Mouse (Mus musculus): Measurements from ENCODE around the gene Tom1l2. TPM values are rescaled to one million over a fixed set of nuclear protein-coding genes. Genes with fewer than 3 reads are reported as not detected.

Tom1l2 gene
- polyA plus RNA-seq, 1 experiment from 2014 or later, result 28.7 TPM

DNA sequence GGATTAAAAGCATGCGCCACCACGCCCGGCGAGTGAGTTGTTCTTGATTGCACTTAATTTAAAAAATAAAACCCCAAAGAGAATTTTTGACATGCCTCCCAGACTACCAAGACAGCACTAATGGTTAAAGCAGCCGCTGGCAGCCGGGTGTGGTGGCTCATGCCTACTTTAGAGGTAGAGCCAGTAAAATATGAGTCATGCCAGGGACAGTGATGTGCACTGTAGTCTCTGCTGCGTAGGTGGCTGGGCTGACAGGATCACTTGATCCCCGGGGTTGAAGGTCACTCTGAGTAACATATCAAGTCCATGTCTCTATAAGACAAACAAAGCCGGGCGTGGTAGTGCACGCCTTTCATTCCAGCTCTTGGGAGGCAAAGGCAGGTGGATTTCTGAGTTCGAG is 13.3 kb downstream of the Tom1l2 start:
- no peak overlapping the region for H3K4me2 ChIP-seq (replicated peaks)
- no peak for ATAC-seq (ENCODE audit: insufficient number of reproducible peaks, insufficient read depth, low FRiP score, low TSS enrichment)
- no peaks in the 10 kb centered on the region for H3K27me3 ChIP-seq
- no peak overlapping the region for H3K4me3 ChIP-seq
- H3K4me1 ChIP-seq, result no peaks in the 10 kb centered on the region
- H3K9me3 ChIP-seq, result no peaks in the 10 kb centered on the region
- 92% methylated on average over 12 of the region's 12 CpGs for WGBS
- H3K9ac ChIP-seq, result no peak overlapping the region
- H3K27ac ChIP-seq, result no peak overlapping the region
- H3K36me3 ChIP-seq, result no peaks in the 10 kb centered on the region

DNA sequence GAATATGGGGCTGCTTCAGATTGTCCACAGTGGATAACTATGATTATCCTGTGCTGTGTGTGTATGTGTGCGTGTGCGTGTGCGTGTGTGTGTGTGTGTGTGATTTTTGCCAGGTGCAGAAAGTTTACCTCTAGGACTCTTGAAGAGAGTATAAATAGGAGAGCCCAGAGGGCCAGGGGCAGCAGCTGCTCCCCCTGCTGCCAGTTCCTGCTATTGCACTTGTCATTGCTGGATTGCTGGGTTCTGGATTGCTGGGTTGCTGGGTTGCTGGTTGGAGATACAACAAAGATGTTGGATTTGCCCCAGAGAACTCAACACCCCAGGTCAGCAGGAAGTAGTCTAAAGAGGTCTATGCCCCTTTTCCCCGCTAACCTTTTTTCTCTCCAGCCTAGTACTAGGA is 14.4 kb downstream of the Tom1l2 start:
- H3K4me1 ChIP-seq, result peaks cover 6% of the 10 kb centered on the region; the same call in 1 of the 2 replicates
- H3K27me3 ChIP-seq, result no peaks in the 10 kb centered on the region
- H3K9ac ChIP-seq, result no peak overlapping the region
- no peak overlapping the region for H3K4me2 ChIP-seq (replicated peaks)
- H3K9me3 ChIP-seq, result no peaks in the 10 kb centered on the region
- ATAC-seq (ENCODE audit: insufficient number of reproducible peaks, insufficient read depth, low FRiP score, low TSS enrichment), result no peak
- no peaks in the 10 kb centered on the region for H3K36me3 ChIP-seq
- H3K4me3 ChIP-seq, result no peak overlapping the region
- H3K27ac ChIP-seq, result no peak overlapping the region
- WGBS, result 61% methylated on average over 4 of the region's 4 CpGs

DNA sequence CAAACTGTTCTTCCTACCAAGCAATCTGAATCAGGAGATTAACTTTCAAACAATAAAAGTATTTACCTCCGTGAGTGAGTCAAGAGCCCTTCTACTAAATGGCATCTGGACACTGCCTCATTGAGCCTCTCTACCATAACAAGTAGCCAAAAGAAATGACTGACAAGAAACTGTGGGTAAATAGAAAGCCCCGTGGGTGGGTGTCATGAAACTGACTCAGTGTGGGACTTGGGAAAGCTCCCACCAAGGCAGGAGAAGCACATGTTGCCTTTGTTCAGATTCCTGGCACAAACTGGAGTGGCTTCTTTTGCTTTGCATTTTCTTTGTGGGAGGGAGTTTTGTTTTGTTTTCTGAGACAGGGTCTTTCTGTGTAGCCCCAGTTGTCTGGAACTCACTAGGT is 16.9 kb downstream of the Tom1l2 start:
- Histone ChIP-seq H3K9me3 (no peaks in the 10 kb centered on the region), H3K27me3 (no peaks in the 10 kb centered on the region), H3K4me2 (replicated peaks) (no peak overlapping the region), H3K9ac (no peak overlapping the region), H3K27ac (no peak overlapping the region), H3K4me3 (no peak overlapping the region), H3K4me1 (peaks cover 6% of the 10 kb centered on the region; the same call in 1 of the 2 replicates), H3K36me3 (no peaks in the 10 kb centered on the region)
- 81% methylated on average over 2 of the region's 2 CpGs for WGBS
- ATAC-seq (ENCODE audit: insufficient number of reproducible peaks, insufficient read depth, low FRiP score, low TSS enrichment), result no peak

DNA sequence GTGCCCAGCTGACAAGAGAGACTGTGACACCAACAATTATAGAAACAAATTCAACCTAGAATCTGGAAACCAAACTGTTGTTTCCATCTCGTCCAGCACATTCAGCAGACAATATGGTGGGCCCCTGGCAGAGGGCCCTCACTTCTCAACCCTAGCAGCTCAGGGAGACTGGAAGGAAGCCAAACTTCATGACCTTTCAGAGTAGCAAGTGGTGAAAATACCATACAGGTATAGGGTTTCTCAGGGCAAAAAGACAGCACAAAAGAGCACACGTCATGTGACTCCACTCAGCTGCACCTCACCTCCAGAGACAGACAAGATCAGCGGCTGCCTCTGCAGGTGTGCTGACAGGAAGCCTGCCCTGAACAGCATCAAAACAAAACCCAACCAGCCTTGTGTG is 18.6 kb downstream of the Tom1l2 start:
- Histone ChIP-seq H3K4me2 (replicated peaks) (no peak overlapping the region), H3K9me3 (no peaks in the 10 kb centered on the region), H3K27ac (no peak overlapping the region; the same call in 1 of the 2 replicates), H3K4me3 (no peak overlapping the region), H3K4me1 (peaks cover 6% of the 10 kb centered on the region; the same call in 1 of the 2 replicates), H3K27me3 (no peaks in the 10 kb centered on the region), H3K36me3 (no peaks in the 10 kb centered on the region), H3K9ac (no peak overlapping the region)
- no peak for ATAC-seq (ENCODE audit: insufficient number of reproducible peaks, insufficient read depth, low FRiP score, low TSS enrichment)
- WGBS, result 55% methylated on average over 3 of the region's 3 CpGs

DNA sequence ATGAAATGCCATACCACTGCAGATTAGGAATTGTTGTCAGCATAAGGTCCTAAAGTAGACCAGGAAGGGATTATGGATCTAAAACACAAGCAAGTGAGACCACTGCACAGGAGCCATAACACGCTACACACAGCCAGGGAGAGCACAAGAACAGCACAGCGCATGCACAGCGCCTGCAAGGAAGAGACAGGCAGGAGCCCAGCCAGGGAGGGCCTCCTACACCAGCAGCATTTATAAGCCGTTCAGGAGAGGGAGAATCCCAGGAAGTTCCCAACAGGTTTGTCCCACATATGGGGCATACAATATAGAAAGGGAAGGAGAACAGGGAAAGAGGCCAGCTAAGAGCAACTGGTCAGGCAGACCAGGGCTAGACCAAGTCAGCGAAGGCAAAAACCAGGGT is 19.2 kb downstream of the Tom1l2 start:
- no peak overlapping the region for H3K4me3 ChIP-seq
- no peak overlapping the region for H3K4me2 ChIP-seq (replicated peaks)
- no peaks in the 10 kb centered on the region for H3K9me3 ChIP-seq
- H3K9ac ChIP-seq, result no peak overlapping the region
- H3K36me3 ChIP-seq, result no peaks in the 10 kb centered on the region
- H3K4me1 ChIP-seq, result peaks cover 6% of the 10 kb centered on the region; the same call in 1 of the 2 replicates
- ATAC-seq (ENCODE audit: insufficient number of reproducible peaks, insufficient read depth, low FRiP score, low TSS enrichment), result no peak
- H3K27me3 ChIP-seq, result no peaks in the 10 kb centered on the region
- no peak overlapping the region; the same call in 1 of the 2 replicates for H3K27ac ChIP-seq
- WGBS, result 84% methylated on average over 5 of the region's 5 CpGs

DNA sequence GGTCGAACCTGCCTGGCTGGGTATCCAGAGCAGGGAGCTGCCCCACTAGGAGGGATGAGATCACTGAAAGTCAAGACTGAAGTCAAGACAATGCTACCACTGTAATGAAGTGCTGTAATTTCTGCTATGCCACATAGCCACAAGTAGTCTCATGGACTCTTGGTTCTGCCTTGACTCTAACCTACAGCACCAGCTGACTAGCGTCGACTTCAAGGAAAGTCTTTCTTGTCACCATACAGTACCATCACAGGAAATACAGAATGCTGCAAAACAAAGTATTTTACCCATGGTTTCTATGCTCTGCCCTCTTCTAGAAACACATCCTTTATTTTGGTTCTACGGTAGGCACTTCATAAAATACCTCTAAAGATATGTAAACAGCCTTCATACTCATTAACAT is 22.2 kb downstream of the Tom1l2 start:
- H3K36me3 ChIP-seq, result no peaks in the 10 kb centered on the region
- WGBS, result 84% methylated on average over 4 of the region's 4 CpGs

DNA sequence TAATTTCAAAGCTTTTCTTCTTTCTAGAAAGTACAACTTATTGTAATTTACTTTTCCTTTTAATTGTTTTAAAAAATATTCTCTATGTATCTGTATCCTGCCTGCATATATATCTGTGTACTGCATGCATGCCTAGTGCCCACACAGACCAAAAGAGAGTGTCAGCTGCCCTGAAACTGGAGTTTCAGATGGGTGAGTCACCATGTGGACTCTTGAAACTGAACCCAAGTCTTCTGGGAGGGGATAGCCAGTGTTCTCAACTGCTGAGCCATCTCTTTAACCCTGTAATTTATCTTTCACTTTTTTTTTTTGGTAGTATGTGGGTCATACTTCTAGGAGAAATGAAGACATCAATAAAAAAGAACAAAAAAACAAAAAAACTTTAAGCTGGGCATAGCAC is 29.0 kb downstream of the Tom1l2 start:
- no peak for ATAC-seq (ENCODE audit: insufficient number of reproducible peaks, insufficient read depth, low FRiP score, low TSS enrichment)
- no peaks in the 10 kb centered on the region for H3K4me1 ChIP-seq
- H3K9ac ChIP-seq, result no peak overlapping the region
- H3K27ac ChIP-seq, result no peak overlapping the region
- H3K36me3 ChIP-seq, result no peaks in the 10 kb centered on the region
- no peaks in the 10 kb centered on the region for H3K9me3 ChIP-seq
- no peaks in the 10 kb centered on the region for H3K27me3 ChIP-seq
- no peak overlapping the region for H3K4me3 ChIP-seq
- H3K4me2 ChIP-seq (replicated peaks), result no peak overlapping the region

More for the DNA sequence above, 22.2 kb downstream of the Tom1l2 start:
- Histone ChIP-seq H3K4me3 (no peak overlapping the region), H3K4me1 (peaks cover 6% of the 10 kb centered on the region; the same call in 1 of the 2 replicates), H3K4me2 (replicated peaks) (no peak overlapping the region), H3K27ac (no peak overlapping the region), H3K9ac (no peak overlapping the region), H3K27me3 (no peaks in the 10 kb centered on the region), H3K9me3 (no peaks in the 10 kb centered on the region)
- no peak for ATAC-seq (ENCODE audit: insufficient number of reproducible peaks, insufficient read depth, low FRiP score, low TSS enrichment)

DNA sequence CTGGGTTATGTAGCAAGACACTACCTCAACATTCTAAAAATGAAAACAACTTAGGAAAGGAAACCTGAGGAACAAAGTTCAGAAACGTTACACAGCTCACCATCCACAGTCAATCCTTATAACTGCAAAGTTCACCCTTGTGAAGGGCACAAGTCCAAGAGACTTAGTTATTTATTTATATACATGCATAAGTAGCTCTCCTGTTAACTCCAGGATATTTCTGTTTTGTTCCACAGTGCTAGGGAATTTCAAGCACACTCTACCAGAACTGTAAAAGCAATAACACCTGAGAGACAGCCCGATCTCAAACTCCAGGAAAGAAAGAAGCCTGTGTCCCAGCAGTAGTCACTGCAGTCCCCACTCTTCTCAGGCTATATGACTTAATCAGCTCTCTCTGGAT is 31.3 kb downstream of the Tom1l2 start:
- Histone ChIP-seq H3K4me2 (replicated peaks) (no peak overlapping the region), H3K4me3 (no peak overlapping the region)
- whole genome bisulfite sequencing, result 75% methylated on average over 2 of the region's 2 CpGs

DNA sequence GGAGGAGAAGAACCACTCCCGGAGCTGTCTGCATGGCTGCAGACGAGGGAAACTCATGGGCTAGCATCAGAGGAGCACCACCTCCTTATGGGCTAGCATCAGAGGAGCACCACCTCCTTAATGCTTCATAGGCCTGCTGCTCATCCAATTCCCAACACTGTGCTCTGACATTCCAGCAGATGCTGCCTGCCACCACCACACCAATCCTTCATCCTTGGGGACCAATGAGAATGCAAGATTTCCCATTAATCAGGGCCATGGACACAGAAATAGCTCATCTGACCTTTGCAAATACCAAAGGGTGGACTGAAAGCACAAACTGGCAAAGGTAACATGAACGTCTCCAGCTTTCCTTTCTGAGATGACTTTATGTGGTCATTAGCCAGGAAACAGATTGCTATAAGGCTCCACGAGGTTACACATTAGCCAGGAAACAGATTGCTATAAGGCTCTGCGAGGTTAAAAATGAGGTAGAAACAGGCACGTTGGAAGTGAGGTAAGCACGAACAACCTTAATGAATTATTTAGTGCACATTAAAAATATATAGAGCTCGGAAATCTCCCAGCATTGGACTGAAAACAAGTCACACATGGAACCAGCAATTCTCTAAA is 32.2 kb downstream of the Tom1l2 start:
- Histone ChIP-seq H3K4me2 (replicated peaks) (no peak overlapping the region), H3K4me1 (peaks cover 11% of the 10 kb centered on the region), H3K36me3 (no peaks in the 10 kb centered on the region), H3K27ac (no peak overlapping the region), H3K27me3 (no peaks in the 10 kb centered on the region), H3K4me3 (no peak overlapping the region), H3K9ac (no peak overlapping the region), H3K9me3 (no peaks in the 10 kb centered on the region)
- ATAC-seq (ENCODE audit: insufficient number of reproducible peaks, insufficient read depth, low FRiP score, low TSS enrichment), result no peak
- WGBS, result 80% methylated on average over 8 of the region's 8 CpGs

More for the DNA sequence above, 31.3 kb downstream of the Tom1l2 start:
- Histone ChIP-seq H3K27ac (no peak overlapping the region), H3K9ac (no peak overlapping the region), H3K9me3 (no peaks in the 10 kb centered on the region), H3K4me1 (peaks cover 5% of the 10 kb centered on the region), H3K27me3 (no peaks in the 10 kb centered on the region), H3K36me3 (no peaks in the 10 kb centered on the region)
- ATAC-seq (ENCODE audit: insufficient number of reproducible peaks, insufficient read depth, low FRiP score, low TSS enrichment), result no peak

DNA sequence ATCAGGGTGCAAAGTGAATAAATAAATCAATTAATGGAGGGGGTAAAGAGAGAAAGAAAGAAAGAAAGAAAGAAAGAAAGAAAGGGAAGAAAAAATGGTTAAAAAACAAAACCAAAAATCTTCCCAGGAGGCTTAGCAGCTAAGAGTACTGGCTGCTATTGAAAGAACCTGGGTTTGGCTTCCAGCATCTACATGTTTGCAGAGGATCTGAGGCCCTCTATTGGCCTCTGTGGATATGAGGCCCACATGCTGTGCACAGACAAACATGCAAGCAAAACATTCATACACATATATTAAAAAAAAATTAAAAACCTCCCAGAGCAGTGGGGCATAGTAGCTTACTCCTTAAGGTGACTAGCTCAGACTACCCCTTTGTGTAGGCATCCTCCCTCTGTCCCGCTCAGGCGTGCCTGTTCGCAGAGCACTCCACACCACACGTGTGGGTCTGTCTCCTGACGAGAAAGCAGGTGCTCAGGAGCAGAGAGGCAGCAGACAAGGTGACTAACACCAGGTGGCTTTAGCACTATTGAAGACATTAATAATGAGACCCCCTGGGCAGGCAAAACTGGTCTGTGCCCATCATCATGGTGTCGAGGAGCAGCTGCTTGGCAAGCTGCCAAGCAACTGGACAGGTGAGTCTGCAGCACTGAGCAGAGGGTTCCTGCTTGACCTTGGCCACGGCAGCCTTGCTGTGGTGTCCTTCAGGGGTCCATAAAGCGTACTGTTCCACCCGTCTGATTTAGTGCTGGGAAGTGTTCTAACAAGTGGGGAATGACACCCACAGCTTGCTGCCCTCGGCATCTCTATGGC is 33.2 kb downstream of the Tom1l2 start:
- Histone ChIP-seq H3K9ac (no peak overlapping the region), H3K9me3 (no peaks in the 10 kb centered on the region), H3K36me3 (no peaks in the 10 kb centered on the region), H3K4me3 (no peak overlapping the region), H3K27ac (no peak overlapping the region), H3K4me1 (peaks cover 11% of the 10 kb centered on the region), H3K27me3 (no peaks in the 10 kb centered on the region), H3K4me2 (replicated peaks) (no peak overlapping the region)
- ATAC-seq (ENCODE audit: insufficient number of reproducible peaks, insufficient read depth, low FRiP score, low TSS enrichment), result no peak
- WGBS, result 75% methylated on average over 10 of the region's 10 CpGs

DNA sequence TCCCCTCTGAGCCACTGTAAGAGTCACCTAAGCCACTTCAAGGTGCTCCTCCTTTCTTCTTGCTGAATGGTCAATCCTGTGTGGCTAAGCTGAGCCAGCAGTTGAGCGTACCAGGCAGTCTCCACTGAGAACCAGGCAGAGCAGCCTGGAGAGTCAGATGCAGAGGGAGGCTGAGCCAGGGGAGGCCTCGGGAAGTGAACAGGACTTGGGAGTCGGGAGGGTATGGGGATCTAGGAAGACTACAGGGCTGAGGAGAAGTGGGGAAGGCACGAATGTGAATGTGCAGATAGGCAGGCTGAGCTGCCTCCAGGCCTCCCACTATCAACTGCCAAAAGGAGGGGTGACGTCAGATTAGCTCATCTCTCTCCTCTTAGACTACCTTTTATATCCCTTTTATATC is 34.0 kb downstream of the Tom1l2 start:
- Histone ChIP-seq H3K36me3 (no peaks in the 10 kb centered on the region), H3K9ac (no peak overlapping the region), H3K9me3 (no peaks in the 10 kb centered on the region), H3K4me2 (replicated peaks) (no peak overlapping the region), H3K27ac (no peak overlapping the region), H3K4me3 (no peak overlapping the region), H3K4me1 (peaks cover 11% of the 10 kb centered on the region), H3K27me3 (no peaks in the 10 kb centered on the region)
- no peak for ATAC-seq (ENCODE audit: insufficient number of reproducible peaks, insufficient read depth, low FRiP score, low TSS enrichment)
- 62% methylated on average over 5 of the region's 5 CpGs for WGBS

DNA sequence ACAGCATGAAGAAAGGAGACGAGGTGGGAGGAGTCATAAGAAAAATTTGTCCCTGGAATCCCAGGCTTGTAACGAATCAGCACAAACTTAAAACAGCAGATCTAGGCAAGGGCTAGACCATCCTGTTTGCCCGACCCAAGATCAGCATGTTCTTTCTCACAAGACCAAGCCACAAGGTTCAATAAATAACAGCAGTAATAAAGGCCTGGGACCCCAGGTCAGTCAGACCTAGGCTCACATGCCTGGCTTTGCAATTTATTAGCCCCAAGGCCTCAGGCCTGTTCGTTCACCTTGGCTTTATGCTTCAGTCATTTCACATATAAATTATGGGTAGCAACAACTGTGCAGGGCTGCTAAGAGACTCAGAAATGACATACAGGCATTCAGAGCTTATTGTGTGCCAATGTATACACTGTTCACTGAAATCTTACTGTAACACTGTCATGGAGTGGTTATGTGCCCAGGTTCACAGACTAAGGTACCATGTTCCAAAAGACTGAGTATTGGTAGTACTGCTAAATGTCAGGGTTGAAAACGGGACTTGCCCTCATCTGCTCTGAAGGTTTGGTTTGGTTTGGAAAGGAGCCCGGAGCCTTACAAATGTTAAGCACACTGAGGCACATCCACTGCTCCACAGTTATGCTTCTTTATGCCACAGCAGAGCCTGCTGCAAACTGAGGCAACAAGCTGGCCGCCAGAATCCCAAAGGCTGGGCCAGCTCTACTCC is 35.2 kb downstream of the Tom1l2 start:
- Histone ChIP-seq H3K4me1 (peaks cover 12% of the 10 kb centered on the region), H3K9me3 (no peaks in the 10 kb centered on the region), H3K27ac (no peak overlapping the region), H3K4me3 (no peak overlapping the region), H3K9ac (no peak overlapping the region), H3K4me2 (replicated peaks) (no peak overlapping the region), H3K36me3 (no peaks in the 10 kb centered on the region), H3K27me3 (no peaks in the 10 kb centered on the region)
- ATAC-seq (ENCODE audit: insufficient number of reproducible peaks, insufficient read depth, low FRiP score, low TSS enrichment), result no peak
- 78% methylated on average over 7 of the region's 7 CpGs for WGBS

Measured in embryonic facial prominence, embryonic 12.5 days (tissue).